Mouse (Mus musculus): ENCODE data around the gene Pcbp3.

Pcbp3 gene

GRCm38 (mm10) chr10:76731621-76732239, 230.0 kb downstream of the Pcbp3 start:
- DNase-seq (ENCODE audit: low spot score) = no peak

DNA sequence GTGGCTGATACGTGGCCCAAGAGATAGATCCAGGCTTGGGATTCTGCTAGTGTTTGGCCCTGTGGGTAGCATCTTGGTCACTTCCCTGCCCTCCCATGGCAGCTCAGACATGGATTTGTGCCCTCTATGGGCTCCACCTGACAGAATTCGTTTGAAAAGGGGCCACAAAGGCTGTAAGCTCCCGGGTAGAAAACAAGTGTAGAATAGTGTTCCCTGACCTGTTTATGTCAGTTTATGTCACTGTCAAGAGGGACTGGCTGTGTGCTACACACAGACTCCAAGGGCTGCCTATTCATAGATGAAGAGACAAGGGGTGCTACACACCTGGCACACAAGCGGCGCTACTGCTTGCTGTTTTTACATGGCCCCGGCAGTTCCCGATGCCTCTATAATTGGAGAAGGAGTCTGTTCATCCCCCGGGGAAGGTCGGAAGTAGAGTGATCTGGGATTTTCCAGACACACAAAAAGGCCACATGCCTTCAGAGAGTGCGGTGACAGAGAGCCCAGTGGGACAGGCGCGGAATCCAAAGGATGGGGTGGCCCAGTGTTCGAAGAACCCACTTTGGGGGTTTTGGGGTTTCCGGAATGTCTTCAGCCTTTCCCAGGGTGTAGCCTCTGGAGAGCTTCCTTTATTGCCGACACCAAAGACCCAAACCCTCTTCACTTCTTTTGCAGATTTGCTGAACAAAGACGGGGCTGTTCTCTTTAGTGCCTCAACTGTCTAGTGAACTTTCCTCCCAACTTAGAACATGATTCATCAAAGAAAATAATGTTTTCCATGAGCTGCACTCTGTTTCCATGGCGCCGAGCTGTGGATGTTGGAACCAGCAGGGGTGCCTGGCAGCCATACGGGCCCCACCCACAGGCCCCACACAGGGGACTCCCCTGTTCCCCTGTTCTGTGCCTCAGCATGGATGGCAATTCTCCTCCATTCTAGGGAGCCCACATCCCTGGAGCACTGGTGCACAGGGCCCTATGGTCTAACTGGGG, 231.8 kb downstream of the Pcbp3 start:
- no peak for DNase-seq (ENCODE audit: low spot score)

GRCm38 (mm10) chr10:76728369-76728768, 233.3 kb downstream of the Pcbp3 start:
- no peak for DNase-seq (ENCODE audit: low spot score)

DNA sequence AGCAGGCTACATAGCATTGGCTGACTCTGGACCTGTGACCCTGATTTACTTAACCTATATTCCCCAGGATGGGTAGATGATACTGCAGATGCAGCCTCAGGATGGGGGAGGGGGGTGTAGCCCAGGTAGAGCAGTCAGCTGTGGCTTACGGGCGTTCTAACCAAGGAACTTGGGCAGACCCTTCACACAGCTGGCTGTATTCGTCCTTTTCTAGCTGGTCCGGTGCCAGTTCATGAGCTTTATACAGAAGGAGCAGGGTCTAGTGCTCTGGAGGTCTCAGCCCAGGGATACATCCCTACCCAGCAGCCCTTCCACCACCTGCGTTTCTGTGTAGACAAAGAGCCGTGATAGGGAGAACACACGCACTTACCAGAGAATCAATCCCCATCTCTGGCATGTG, 234.4 kb downstream of the Pcbp3 start:
- DNase-seq (ENCODE audit: low spot score) = no peak

DNA sequence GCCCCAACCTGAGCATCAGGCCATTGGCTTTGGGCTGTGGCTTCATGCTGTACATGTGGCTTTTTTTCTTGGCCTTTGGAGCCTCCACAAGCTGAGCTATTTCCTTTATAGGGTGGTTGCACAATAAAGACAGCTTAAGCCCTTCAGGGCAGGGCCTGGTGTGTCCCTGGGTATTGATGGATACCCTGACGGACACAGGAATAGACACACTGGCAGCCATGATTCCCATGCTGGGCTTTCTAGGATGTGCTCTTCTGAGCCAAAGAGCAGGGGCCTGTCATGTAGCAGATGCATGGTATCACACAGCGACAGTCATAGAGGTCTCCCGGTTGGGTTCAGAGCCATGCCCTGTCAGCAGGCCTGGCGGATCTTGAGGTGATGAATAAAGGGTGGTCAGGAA, 234.8 kb downstream of the Pcbp3 start:
- DNase-seq (ENCODE audit: low spot score) = no peak

DNA sequence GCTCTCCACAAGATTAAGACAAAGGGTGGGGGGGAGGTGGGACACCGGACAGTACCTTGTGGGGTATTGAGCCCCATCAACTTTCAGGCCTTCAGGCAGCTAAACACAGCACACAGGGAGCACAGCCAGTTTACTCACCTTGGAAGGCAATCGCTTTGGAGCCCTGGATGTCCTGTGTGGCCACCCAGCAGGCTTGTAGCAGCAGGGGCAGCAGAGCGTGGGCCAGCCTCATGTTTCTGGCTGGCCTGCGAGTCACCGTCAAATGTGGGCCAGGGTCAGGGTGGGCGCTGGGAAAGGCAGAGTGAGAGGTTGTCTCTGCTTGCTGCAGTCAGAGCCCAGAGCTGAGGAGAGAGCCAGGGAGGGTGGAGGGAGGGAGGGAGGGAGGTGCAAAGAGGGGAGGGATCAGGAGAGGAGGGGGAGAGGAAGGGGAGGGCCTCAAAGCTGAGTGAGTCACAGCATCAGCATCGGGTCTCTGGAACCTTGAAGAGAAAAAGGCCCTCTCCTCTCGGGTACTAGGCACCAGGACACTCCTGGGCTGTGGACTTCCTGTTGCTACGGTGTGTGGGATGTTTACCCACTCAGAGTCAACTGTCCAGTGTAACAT, 235.9 kb downstream of the Pcbp3 start, which contains the start of gene Col6a1:
Gene Col6a1 (minus strand): TSS at position 487 of the 604 bp plus-strand sequence.
- no peak for DNase-seq (ENCODE audit: low spot score)

- no peak for DNase-seq (ENCODE audit: low spot score)
Measured at GRCm38 (mm10) chr10:76725097-76725496, 236.6 kb downstream of the Pcbp3 start.

DNA sequence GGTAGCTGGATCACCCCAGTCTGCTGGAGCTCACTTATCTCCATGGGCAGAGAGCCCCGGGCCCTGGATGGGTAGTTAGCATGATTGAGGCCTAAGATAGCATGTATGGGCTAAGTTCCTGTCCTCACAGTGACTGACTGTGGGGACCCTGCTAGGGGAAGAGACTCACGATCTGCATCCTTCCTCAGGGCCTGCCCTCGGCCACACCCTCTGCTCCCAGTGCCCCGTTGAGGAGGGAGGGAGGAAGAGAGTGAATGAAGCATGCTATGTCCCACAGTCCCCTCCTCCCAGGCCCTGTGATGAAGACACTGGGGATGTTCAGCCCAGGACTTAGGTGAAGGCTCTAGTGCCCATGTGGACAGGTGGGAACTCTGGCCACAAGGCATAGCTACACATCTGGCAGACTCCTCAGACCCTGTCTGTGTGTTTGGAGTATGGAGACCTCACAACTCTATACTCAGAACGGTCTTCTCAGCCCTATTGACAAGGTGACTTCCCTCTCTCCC, 237.4 kb downstream of the Pcbp3 start:
- no peak for DNase-seq (ENCODE audit: low spot score)

GRCm38 (mm10) chr10:76722751-76723450, 238.8 kb downstream of the Pcbp3 start:
- DNase-seq (ENCODE audit: low spot score) = no peak

DNA sequence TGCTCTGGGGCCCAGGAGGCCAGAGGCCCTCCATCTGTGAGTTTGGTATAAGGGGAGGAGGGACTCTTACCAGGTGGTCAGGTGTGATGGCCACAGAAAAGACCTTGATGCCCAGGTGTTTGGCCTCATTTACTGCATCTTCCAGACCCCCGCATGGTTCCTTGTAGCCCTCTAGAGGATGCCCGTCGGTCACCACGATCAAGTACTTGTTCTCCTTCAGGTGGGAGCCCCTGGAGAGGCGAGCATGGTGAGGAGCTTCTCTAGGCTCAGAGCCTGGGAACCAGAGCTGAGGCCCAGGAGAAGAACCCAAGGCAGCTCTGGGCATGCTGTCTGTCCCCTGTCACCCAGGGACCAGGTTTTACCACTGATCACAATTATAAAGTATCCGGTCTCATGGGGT, 239.9 kb downstream of the Pcbp3 start:
- no peak for DNase-seq (ENCODE audit: low spot score)

GRCm38 (mm10) chr10:76721216-76721615, 240.5 kb downstream of the Pcbp3 start:
- no peak for DNase-seq (ENCODE audit: low spot score)

GRCm38 (mm10) chr10:76717631-76718030, 244.1 kb downstream of the Pcbp3 start:
- DNase-seq (ENCODE audit: low spot score) = no peak

DNA sequence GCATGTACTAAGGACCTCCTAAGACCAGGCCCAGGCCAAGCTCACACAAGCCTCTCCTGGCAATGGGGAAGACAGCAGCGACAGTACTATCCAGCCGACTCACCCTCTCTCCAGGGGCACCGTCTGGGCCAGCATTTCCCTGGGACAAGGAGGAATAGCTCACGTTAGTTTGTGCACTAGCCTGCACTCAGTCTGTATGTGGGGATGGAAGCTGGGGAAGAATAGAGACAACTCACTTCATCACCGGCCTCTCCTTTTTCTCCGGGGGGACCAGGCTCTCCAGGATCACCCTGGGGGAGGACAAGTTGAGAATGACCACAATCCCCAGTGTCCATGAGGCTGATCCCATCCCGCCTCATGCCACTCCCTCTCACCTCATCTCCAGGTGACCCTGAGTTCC, 244.7 kb downstream of the Pcbp3 start:
- no peak for DNase-seq (ENCODE audit: low spot score)

DNA sequence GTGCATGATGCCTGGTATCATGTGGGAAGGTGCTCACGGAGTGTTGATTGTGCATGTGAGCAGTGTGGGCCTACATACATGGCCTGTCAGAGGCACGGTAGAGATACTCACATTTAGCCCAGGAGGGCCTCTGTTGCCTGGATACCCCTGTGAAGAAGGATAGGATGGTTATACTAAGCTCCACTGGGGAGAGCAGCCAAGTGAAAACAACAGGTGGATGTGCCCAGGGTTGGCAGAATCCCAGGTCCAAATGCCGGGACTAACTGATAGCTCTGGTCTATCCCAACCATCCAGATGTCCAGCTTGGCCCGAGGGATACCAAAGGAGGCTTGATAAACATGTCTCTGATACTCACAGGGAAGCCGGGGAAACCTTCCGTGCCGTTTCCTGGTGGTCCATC, 247.4 kb downstream of the Pcbp3 start:
- no peak for DNase-seq (ENCODE audit: low spot score)

DNA sequence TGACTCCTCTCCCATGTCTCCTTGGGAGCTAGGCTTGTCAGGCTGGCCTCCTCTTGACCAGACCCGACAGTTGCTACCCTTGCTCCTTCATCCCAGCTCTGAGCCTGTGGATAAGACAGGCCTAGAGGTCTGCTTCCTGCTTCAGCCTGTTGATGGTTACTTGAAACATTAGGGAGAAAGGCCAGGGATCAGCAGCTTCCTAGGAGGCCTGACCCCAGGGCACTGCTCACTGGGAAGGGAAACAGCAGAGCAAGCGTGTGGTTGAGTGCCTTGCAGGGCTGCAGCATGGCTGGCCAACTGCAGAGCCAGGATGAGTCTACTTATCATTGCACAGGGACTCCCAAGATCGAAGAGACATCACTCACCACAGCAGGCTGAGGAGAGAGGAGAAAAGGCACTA, 249.2 kb downstream of the Pcbp3 start:
- DNase-seq (ENCODE audit: low spot score) = no peak
